Mouse (Mus musculus) ES-Bruce4 (cell line): ENCODE measurements at regions not wholly inside any gene's neighbourhood (a gene's known extent, or its start where the extent isn't known, plus 50 kb on each side); places are given as distances from the start of the nearest gene placed in this dataset.

ENCODE experiments used
- CTCF ChIP-seq: IDR thresholded peaks from one replicate; pipeline ENCODE4 v1.8.1; 2011; ENCODE audit warnings: low read depth, low read length
- EP300 ChIP-seq: IDR thresholded peaks from 2 replicates; pipeline ENCODE4 v1.6.1; 2011; ENCODE audit warnings: low read depth, low read length; ENCODE audit not compliant: insufficient read depth
- POLR2A ChIP-seq: IDR thresholded peaks from one replicate; pipeline ENCODE4 v1.8.1; 2011; ENCODE audit warnings: low read length; ENCODE audit not compliant: insufficient read depth

DNA sequence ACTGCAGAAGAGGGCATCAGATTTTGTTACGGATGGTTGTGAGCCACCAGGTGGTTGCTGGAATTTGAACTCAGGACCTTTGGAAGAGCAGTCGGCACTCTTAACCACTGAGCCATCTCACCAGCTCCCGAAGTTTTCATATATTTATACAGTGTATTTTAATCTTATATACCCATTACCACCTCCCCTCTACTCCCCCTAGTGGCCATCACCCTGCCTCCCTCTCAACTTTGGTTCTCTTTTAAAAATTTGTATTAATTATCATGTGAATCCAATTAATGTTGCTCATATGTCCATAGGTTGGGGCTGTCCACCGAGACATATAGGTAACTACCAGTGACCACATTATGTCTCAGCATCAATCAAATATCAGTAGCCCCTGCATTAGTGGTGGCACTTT is 142.0 kb downstream of the Tmem161b start:
- no peak for TF ChIP-seq CTCF
- TF ChIP-seq EP300: no peak
- TF ChIP-seq POLR2A: no peak
